Mouse (Mus musculus) midbrain, postnatal 0 days (tissue): ENCODE measurements around the gene Tnn. TPM values are rescaled to one million over a fixed set of nuclear protein-coding genes. Genes with fewer than 3 reads are reported as not detected.

Source experiments
- ATAC-seq: fragments of 200-750 bp; cut with Nextera tagmentation; 2 replicates; pipeline ENCODE4 v1.8.0; 2017; ENCODE audit warnings: moderate number of reproducible peaks, mild to moderate bottlenecking, moderate TSS enrichment, moderate library complexity; ENCODE audit not compliant: low FRiP score
- DNase-seq: peaks from one replicate; pipeline ENCODE4 v3.0.0-alpha.2; 2015; ENCODE audit warnings: low spot score
- H3K27ac ChIP-seq: fragments of 300-500 bp; sonication (generic); 2 replicates; pipeline ENCODE4 v1.5.1; 2014; ENCODE audit warnings: low read depth, mild to moderate bottlenecking, low read length, mixed read lengths
- H3K27me3 ChIP-seq: fragments of 300-500 bp; sonication (generic); 2 replicates; pipeline ENCODE4 v1.6.1; 2014; ENCODE audit warnings: low read length, control low read depth, mixed read lengths; ENCODE audit not compliant: insufficient read depth
- H3K36me3 ChIP-seq: fragments of 300-500 bp; sonication (generic); 2 replicates; pipeline ENCODE4 v1.6.1; 2014; ENCODE audit warnings: low read length, control low read depth, mixed read lengths; ENCODE audit not compliant: insufficient read depth
- H3K4me1 ChIP-seq: fragments of 300-500 bp; sonication (generic); 2 replicates; pipeline ENCODE4 v1.6.1; 2014; ENCODE audit warnings: mild to moderate bottlenecking, control low read depth, antibody characterized with exemption, low read length, mixed read lengths; ENCODE audit not compliant: insufficient read depth
- H3K4me2 ChIP-seq: fragments of 300-500 bp; sonication (generic); 2 replicates; pipeline ENCODE4 v1.6.1; 2014; ENCODE audit warnings: low read depth, mild to moderate bottlenecking, low read length, mixed read lengths; ENCODE audit not compliant: poor library complexity, severe bottlenecking
- H3K4me3 ChIP-seq: fragments of 300-500 bp; sonication (generic); 2 replicates; pipeline ENCODE4 v1.5.1; 2014; ENCODE audit warnings: low read depth, mild to moderate bottlenecking, low read length, moderate library complexity
- H3K9ac ChIP-seq: fragments of 300-500 bp; sonication (generic); replicated peaks from 2 replicates; pipeline ENCODE4 v1.6.1; 2014; ENCODE audit warnings: mild to moderate bottlenecking, low read length, moderate library complexity, mixed read lengths; ENCODE audit not compliant: poor library complexity, severe bottlenecking
- H3K9me3 ChIP-seq: fragments of 300-500 bp; sonication (generic); 2 replicates; pipeline ENCODE4 v1.6.1; 2016; ENCODE audit warnings: low read length, control low read depth
- CTCF ChIP-seq: IDR thresholded peaks from 2 replicates; pipeline ENCODE4 v1.5.1; 2016; ENCODE audit warnings: antibody characterized with exemption, mild to moderate bottlenecking
- WGBS: fragments of 180-500 bp; shearing (Covaris S2); extraction: QIAGEN DNeasy Blood & Tissue Kit; methylation state at CpG from one replicate; pipeline ENCODE4 v1.1.7; 2014; 5-methylcytosine and 5-hydroxymethylcytosine counted together
- polyA plus RNA-seq: library from polyadenylated mRNA; unstranded; fragments of >200 nt; fragmentation: Nextera tagmentation; extraction: Ambion mirVana; gene quantifications from 2 replicates; pipeline ENCODE4 v1.2.1, GENCODE M21; 2015
- total RNA-seq: library from RNA; depleted of rRNA; stranded (reverse); fragments of >200 nt; gene quantifications from 2 replicates; pipeline ENCODE4 v1.2.3, GENCODE M21; 2014

Gene Tnn
- total and polyA plus RNA-seq, 2 experiments from 2014 or later, result 0.11 TPM; not detected in 1

GRCm38 (mm10) chr1:160078882-160079661, 74.3 kb downstream of the Tnn start:
- Histone ChIP-seq H3K9ac (no peak overlapping the region), H3K36me3 (no peaks in the 10 kb centered on the region), H3K4me2 (no peak overlapping the region), H3K27me3 (no peaks in the 10 kb centered on the region), H3K9me3 (no peaks in the 10 kb centered on the region), H3K27ac (no peak overlapping the region), H3K4me1 (no peaks in the 10 kb centered on the region), H3K4me3 (no peak overlapping the region)
- ATAC-seq (no peak), DNase-seq (no peak)
- 74% methylated on average over 14 of the region's 14 CpGs for WGBS
- TF ChIP-seq CTCF, result no peak

- WGBS, result 73% methylated on average over 7 of the region's 7 CpGs
- no peak overlapping the region for H3K4me3 ChIP-seq
- H3K9ac ChIP-seq, result no peak overlapping the region
- no peaks in the 10 kb centered on the region for H3K4me1 ChIP-seq
- DNase-seq (no peak), ATAC-seq (no peak)
- H3K27ac ChIP-seq, result no peak overlapping the region
- H3K9me3 ChIP-seq, result no peaks in the 10 kb centered on the region
- no peak overlapping the region for H3K4me2 ChIP-seq
- TF ChIP-seq CTCF, result no peak
- no peaks in the 10 kb centered on the region for H3K27me3 ChIP-seq
- H3K36me3 ChIP-seq, result no peaks in the 10 kb centered on the region
Observed at GRCm38 (mm10) chr1:160064547-160065144, 88.7 kb downstream of the Tnn start.

GRCm38 (mm10) chr1:160061725-160062366, 91.5 kb downstream of the Tnn start:
- no peak overlapping the region for H3K4me2 ChIP-seq
- H3K9ac ChIP-seq, result no peak overlapping the region
- peak; percentile 59 for TF ChIP-seq CTCF
- H3K9me3 ChIP-seq, result no peaks in the 10 kb centered on the region
- H3K27ac ChIP-seq, result no peak overlapping the region
- no peaks in the 10 kb centered on the region for H3K4me1 ChIP-seq
- H3K27me3 ChIP-seq, result no peaks in the 10 kb centered on the region
- no peaks in the 10 kb centered on the region for H3K36me3 ChIP-seq
- 59% methylated on average over 3 of the region's 3 CpGs for WGBS
- H3K4me3 ChIP-seq, result no peak overlapping the region
- DNase-seq (no peak), ATAC-seq (no peak)

GRCm38 (mm10) chr1:160061321-160061720, 92.1 kb downstream of the Tnn start:
- H3K9me3 ChIP-seq, result no peaks in the 10 kb centered on the region
- ATAC-seq (no peak), DNase-seq (no peak)
- H3K36me3 ChIP-seq, result no peaks in the 10 kb centered on the region
- H3K9ac ChIP-seq, result no peak overlapping the region
- H3K27me3 ChIP-seq, result no peaks in the 10 kb centered on the region
- 78% methylated on average over 5 of the region's 5 CpGs for WGBS
- H3K27ac ChIP-seq, result no peak overlapping the region
- no peak overlapping the region for H3K4me2 ChIP-seq
- no peaks in the 10 kb centered on the region for H3K4me1 ChIP-seq
- no peak overlapping the region for H3K4me3 ChIP-seq
- no peak for TF ChIP-seq CTCF

- H3K9me3 ChIP-seq, result no peaks in the 10 kb centered on the region
- TF ChIP-seq CTCF, result no peak
- 79% methylated on average over 6 of the region's 6 CpGs for WGBS
Observed at GRCm38 (mm10) chr1:160060542-160060941, 92.8 kb downstream of the Tnn start.

GRCm38 (mm10) chr1:160059908-160060307, 93.5 kb downstream of the Tnn start:
- H3K4me3 ChIP-seq, result no peak overlapping the region
- WGBS, result 94% methylated on average over 1 of the region's 1 CpGs
- no peaks in the 10 kb centered on the region for H3K27me3 ChIP-seq
- ATAC-seq, result no peak
- TF ChIP-seq CTCF, result no peak
- H3K36me3 ChIP-seq, result no peaks in the 10 kb centered on the region
- no peak for DNase-seq
- no peaks in the 10 kb centered on the region for H3K9me3 ChIP-seq
- H3K4me2 ChIP-seq, result no peak overlapping the region
- H3K9ac ChIP-seq, result no peak overlapping the region
- H3K4me1 ChIP-seq, result no peaks in the 10 kb centered on the region
- H3K27ac ChIP-seq, result no peak overlapping the region

More at GRCm38 (mm10) chr1:160060542-160060941, 92.8 kb downstream of the Tnn start:
- no peaks in the 10 kb centered on the region for H3K27me3 ChIP-seq
- DNase-seq (no peak), ATAC-seq (no peak)
- H3K9ac ChIP-seq, result no peak overlapping the region
- H3K27ac ChIP-seq, result no peak overlapping the region
- H3K4me2 ChIP-seq, result no peak overlapping the region
- H3K4me1 ChIP-seq, result no peaks in the 10 kb centered on the region
- no peaks in the 10 kb centered on the region for H3K36me3 ChIP-seq
- no peak overlapping the region for H3K4me3 ChIP-seq
